Mouse (Mus musculus): ENCODE measurements around the gene Scarb1.

The Scarb1 gene

DNA sequence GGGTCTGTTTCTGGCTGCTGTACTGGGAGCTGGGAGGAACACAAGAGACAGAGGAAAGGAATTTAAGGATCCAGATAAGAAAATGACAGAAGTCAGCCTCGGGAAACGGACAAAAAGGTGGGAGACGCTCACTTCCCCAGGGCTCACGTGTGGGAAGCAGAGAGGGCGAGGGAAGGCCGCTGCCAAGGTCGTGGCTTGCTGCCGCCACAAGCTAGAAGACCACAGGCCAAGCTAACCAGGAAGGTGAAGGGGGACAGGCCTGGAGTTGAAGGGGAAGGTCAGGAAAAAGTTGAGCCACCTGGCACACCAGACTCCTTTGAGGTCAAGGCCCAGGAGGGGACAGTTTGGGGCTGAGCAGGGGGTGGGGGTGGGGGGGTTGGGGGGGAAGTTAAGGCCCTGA, 10.2 kb downstream of the Scarb1 start:
- DNase-seq: no peak

DNA sequence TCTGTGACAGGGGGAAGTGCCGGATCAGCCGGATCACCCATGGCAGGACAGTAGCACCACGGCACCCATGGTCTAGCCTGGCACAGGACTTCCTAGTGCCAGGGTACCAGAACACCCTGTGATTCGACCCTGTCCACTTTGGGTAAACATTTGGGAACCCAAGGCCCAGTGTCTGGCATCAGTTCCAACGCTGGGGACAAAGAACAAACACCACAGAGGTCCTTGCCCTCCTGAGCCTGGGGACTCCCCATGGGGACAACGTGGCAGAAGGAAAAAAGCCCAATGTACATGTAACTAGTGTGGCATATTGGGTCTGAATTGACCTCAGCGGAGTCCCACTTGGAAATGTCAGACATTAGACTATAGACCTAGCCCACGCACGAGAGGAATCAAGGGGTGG, 10.7 kb downstream of the Scarb1 start:
- DNase-seq: no peak

DNA sequence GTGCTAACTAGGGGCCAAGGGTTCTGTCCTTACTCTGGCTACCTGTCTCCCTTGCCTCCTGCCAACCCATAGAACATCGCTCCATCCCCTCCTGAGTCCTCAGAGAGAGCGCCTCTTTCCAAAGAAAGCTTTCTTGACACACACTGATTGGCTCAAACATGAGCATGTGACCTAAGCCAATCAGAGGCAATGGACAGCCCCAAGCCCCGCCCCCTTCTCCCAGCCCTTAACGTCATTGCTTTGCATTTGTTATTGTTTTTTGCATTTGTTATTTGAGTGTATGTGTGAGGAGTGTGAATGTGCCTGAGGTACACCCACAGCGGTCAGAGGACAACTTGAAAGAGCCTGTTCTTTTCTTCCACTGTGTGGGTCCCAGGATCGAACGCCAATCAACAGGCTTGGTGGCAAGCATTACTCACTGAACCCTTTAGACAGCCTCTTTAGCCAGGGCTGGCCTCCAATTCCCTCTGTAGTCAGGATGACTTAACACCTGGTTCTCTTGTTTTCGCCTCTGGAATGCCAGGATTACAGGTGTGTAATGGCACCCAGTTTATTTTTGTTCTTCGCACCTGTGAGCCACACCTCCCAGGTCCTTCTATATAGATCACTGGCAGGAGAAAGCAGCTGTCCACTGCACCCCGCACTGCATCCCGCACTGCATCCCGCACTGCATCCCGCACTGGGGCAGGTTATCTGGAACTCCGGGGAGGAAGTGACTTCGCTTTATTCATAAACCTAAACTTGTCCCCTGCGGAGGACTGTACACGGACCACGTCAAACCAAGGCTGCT, 13.1 kb downstream of the Scarb1 start:
- no peak for DNase-seq

DNA sequence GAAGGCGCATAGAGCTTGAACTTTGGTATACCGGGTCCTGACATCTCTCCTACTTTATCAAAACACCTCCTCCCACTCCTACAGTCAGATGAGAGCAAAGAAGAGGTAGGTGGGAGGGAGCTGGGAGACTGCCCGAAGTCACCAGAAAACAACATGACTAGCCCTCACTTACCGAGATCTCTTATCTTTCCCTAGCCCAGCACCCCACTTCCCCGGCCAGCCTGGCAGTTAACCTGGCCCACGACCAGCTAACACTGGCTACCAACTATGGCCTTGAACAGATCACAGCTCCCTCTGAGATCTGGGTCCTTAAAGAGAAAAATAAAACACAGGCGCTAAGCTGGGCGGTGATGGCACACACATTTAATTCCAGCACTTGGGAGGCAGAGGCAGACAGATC, 14.5 kb downstream of the Scarb1 start:
- DNase-seq: no peak

DNA sequence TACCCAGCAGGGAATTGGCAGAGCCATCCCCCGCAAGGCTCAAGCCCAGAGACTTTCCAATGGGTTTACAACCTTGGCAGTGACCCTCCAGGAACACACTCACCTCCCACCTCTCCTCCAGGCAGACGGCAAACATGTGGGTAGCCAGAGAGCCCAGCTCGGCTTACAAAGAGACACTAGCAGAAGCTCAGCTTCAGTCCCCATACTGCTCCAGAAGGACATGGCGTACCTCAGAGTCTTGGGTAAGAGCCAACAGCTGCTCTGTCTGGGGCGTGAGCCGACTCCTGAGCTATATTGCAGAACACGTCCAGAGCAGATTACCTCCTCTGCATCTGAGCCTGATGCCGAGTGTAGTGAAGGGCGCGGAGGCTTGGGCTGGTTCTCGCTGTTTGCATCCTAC, 15.0 kb downstream of the Scarb1 start:
- no peak for DNase-seq

DNA sequence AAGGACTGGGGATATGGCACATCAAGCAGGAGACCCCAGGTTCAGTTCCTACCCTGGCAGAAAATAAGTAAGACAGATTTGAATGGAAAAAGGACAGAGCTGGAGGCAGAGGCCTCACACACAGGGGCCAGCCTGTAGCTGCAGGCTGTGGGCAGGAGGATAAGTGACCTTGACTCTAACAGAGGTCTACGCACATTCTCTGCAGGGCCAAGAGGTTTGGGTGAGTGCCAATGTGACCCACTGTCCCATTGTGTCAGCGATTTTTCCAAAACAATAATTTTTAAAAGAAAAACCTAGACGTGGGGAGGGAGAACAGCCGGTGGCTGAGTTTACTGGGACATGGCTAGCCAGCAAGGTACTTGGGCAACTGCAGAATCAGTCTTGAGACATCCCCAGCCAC, 15.6 kb downstream of the Scarb1 start:
- no peak for DNase-seq

DNA sequence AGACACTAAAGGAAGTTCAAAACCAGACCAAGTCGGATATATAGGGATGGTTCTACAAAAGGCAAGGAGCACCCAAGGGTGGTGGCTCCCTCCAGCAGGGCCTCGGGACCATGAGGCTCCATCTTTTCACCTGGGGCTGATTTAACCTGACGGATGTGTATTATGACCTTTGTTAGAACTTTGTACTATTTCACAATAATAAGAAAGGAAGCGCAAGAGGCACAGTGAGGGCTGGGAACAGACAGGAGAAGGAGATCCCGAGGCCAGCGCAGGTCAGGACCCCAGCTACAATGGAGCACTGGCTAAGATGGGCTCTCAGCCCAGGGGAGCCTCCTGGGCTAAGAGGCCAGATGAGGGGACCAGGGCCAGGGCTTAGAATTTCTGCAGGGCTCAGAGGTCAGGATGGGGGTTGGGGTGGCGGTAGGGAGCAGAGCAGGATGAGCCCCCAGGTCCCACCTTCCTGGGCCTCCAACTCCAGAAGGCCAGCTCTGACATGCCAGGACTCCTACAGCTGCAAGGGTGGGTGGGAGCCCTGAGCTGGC, 16.9 kb downstream of the Scarb1 start:
- no peak for DNase-seq

DNA sequence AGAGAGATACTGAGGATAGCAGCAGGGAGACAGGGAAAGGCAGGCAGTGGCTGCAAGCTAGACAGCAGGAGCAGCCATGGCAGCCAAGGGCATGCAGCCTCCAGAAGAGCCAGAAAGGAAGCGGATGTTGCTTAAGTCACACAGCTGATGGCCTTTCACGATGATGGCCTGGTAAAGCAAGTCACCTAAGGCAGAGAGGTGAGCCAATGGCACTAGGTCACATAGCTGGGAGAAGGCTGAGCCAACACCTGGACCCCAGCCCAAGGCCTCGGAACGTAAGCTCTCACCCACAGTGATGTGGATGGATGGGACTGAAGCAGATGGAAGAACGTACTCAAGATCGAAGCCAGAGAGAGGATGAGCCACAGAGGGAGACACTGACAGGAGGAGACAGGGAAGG, 17.8 kb downstream of the Scarb1 start:
- no peak for DNase-seq

DNA sequence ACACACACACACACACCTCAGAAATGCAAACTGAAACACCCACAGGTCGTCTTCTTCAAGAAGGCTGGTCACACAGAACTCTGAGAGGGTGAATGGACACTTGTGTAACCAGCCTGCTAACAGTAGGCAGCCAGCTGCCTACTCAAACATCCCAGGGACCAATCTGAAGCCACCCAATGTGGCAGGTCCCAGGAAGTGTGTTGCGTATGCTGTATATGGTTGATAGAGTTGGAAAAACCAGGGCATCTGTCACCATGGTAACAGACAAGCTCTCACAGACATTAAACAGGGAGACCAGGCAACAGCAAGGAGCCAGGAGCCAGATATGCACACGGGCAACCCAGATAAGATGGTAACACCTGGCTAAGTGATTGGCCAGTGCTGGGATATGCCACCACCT, 19.1 kb downstream of the Scarb1 start:
- no peak for DNase-seq

DNA sequence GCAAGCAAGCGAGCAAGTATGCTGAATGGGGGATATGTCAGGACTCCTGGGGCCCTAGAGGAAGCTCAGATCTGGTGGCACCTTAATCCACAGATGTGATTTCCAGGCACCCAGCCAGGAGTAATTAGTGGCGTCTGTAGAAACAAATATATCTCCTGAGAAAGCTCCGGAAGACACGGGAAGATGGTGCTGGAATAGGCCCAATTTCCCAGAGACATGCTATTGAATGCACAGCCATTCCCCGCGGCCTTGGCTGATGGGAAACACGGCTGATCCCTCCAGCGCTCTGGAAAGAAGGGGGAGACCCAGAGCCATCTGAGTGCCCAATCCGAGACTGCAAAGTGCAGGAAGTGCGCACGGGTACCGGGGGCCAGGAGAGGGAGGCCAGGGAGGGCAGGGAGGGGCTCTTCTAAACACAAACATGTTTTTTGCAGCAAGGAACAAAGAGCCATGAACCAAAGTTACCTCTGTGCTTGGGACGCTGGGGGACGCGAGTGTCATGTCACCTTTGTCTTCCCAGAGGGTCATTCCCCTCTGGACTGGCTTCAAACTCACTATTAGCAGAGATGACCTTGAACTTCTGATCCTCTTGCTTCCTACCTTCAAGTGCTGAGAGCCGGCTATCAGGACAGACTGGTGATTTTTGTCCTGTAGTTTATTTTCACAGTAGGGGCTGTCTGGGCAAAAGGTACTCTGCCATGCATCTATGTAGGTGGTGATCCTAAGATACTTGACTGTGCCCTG, 21.7 kb downstream of the Scarb1 start:
- DNase-seq: no peak

DNA sequence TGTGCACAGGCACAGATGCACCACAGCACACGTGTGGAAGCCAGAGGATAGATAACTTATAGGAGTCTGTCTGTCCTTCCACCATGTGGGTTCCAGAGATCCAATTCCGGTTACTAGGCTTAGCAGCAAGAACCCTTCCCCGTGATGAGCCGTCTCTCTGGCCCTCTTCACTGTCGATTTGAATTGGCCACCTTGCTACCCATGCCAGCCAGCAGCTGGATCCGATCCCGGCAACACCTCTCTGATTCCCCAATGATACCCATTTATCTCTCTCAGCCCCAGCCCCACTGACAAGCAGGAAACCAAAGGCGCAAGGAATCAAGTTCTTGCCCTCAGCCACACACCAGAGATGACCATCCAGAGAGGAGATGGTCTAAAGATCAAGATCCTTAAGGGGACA, 22.9 kb downstream of the Scarb1 start:
- no peak for DNase-seq

DNA sequence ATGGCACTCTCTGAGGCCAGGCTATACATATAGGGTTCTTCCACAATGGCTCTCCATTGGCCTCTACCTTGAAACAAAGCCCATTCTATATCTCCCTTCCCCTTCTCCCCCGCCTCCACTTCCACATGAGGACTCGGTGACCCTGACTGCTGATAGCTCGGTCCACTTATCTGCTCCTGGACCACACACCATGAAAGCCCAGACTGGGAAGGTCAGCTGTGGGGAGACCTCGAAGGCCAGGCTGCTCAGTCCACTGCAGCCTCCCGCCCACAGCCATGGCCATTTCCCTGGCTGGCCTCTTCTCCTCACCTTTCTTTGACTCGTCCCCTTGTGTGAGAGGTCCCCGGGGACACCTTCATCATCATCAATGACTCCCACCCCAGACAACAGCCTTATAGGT, 23.6 kb downstream of the Scarb1 start:
- no peak for DNase-seq

DNA sequence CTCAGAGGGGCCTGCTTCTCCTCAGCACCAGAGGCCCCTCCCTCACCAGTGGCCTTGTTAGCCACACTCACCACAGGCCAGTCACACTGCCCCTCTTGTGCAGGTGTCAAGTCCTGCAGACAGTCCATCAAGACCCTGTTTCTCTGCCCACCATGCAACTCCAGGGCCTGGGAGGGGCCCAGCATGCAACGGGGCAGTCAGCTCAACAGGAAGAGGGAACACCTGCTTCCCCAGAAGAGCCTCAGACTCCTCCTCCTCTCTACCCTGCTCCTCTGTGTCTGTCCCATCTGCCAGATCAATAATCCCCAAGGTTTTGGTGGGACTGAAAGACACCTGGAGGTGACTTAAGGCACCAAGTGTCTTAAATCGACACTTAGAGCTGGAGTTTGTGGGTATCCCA, 24.1 kb downstream of the Scarb1 start:
- DNase-seq: no peak

DNA sequence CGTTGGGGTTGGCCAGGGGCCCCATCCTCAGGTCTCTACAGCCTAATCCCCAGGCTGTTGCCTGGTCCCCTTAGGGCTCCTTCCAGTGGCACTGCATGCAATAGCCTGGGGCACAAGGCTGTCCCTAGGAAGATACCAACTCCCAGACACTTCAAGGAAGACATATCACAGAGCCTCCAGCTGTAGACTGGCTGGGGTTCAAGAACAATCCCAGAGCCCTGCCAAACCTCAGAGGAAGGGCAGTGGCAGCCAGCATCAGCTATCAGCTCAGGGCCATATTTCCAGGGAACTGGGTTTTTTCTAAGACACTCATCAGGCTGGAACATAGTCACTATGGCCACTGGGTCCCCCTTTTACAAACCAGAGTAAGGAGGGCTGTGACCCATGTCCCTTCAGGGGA, 25.8 kb downstream of the Scarb1 start:
- DNase-seq: no peak

DNA sequence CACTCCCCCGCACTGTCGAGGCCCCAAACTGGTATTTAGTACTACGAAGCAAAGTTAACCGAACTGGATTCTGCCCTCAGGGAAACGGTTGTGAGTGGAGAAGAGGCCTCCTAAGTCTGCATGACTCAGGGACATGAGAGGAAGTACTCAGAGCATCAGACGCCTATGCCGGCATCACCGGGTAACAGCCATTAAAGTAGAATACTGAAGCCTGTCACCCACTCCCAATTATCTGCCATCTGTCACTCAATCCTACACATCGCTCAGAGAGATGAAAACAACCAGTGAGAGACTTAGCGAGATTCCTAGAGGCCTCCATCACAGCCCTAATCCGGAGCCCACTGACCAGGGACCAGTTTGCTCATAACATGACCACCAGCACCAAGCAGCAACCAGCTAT, 26.9 kb downstream of the Scarb1 start:
- no peak for DNase-seq

DNA sequence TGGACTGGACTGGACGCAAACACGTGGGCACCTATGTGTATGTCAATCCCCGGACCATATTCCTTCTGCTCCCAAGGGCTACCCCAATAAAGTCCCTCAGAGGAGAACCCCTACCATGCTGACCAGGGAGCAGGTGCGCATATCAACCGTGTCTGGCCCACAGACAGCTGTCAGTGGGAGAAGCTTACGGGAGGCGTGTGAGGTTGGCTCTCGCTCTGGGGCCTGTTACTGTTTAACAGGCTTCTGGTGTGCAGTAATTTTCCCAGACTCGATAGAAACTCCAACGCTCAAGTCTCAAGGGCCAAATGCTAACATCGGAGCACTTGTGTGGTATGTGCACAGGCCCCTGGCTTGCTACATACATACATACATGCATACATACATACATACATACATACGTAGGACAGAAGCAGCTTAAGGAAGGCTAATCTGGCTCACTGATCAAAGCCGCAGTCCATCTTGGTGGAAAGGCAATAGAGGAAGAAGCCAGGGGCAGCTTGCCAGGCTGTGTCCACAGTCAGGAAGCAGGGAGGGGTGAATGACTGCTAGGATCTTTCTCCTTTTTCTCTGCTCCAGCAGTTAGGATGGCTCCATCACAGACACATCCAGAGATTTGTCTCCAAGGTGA, 27.8 kb downstream of the Scarb1 start:
- no peak for DNase-seq

DNA sequence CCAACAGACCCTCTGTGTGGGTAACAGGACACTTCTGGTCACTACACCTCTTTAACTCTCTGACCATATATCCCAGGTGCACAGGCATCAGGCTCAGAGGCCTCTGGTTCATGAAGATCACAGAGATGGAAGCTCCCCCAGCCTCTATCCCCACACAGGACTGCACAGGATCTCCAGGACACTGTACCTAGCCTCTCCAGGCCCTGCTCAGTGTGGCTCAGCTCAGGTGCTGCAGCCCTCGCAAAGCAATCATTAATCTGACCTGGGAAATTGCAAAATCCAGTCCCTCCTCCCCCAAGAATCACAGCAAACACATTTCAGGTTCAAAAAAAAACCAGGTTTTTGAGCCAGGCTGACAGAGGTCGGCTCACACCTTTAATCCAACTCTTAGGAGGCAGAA, 29.9 kb downstream of the Scarb1 start:
- DNase-seq: no peak

DNA sequence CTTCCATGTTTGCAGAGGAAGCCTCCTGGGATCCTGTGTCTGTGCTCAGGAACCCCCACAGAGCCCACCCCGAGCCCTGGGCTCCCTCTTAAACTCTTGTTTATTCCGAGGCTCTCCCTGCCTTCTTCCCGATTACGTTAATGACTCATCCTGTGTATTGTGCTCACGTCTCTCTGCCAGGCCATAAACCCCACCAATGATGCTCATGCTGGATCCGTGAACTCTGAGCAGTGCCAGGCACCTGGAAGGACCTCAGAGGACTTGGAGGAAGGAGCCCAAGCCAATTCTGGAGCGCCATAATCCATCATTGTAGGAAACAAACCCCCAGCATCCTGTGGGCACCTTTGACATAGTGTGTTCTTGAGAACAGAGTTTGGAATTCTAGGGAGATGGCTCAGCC, 31.7 kb downstream of the Scarb1 start:
- no peak for DNase-seq

DNA sequence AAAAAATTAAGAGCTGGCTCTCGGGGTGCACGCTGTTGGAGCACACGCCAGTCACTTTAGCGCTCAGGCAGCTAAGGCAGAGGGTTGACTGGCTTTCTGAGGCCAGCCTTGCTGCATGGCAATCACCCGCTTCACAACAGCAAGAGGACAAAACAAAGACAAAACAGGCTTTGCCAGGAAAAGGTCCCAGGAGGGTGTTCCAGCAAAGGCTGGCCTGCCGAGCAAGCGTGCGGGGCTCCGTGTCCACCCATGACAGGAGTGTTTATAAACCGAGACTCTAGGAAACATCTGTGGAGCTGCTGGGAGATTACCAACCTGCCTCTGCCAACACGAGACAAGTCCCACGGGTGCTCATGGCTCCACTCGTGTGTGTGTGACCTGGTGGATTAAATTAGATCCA, 34.1 kb downstream of the Scarb1 start:
- no peak for DNase-seq

DNA sequence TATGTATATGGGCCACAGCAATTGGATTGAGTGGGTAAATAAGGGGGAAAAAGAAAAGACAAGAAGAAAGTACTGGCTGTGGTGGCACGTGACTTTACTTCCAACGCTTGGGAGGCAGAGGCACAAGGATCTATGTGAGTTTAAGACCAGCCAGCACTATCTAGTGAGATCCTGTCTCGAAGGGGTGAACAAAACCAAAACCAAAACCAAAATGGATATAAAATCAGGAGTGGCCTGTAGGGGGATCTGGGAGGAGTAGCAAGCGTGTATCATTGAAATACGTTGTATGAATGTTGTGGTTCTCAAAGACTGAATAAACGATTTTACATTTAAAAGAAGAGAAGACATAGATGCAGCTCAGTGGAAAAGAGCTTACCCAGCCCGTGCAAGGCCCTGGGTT, 34.5 kb downstream of the Scarb1 start:
- peak in 1 of 2 experiments; percentile 11 for DNase-seq

DNA sequence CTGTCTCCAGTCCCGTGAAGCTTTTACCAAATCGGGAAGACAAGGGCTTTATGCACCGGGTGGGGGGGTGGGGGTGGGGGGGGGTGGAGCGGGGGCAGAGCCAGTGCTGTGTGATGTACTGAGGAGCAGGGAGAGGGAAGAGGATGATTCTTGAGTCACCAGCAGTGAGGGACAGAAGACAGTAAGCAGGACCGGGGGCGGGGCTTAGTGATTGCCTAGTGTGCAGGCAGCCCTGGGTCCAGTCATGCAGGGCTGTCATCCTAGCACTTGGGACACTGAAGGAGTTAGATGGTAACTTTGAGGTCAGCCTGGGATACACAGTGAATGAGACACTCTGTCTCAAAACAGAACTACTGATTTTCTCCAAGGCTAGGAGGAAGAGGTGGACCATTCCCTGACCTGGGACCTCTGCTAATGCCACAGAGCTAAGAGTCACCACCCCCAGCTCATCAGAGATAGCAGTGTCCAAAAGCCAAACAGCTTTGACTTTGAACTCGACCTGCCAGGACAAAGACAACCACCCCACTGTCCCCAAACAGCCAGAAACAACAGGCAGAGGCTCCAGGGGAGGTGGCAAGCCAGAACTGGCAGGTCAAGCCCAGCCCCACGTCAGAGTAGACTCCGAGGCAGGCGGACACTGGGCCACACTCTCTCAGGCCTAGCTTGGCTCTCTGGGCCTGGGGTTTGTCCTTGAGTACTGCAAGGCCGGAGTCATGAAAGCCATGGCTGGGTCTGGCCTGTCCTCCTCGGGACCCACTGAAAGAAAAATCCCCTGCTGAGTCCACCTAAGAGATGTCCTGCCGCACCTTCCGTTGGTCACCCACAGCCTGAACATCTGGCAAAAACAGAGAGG, 35.4 kb downstream of the Scarb1 start:
- DNase-seq: no peak

DNA sequence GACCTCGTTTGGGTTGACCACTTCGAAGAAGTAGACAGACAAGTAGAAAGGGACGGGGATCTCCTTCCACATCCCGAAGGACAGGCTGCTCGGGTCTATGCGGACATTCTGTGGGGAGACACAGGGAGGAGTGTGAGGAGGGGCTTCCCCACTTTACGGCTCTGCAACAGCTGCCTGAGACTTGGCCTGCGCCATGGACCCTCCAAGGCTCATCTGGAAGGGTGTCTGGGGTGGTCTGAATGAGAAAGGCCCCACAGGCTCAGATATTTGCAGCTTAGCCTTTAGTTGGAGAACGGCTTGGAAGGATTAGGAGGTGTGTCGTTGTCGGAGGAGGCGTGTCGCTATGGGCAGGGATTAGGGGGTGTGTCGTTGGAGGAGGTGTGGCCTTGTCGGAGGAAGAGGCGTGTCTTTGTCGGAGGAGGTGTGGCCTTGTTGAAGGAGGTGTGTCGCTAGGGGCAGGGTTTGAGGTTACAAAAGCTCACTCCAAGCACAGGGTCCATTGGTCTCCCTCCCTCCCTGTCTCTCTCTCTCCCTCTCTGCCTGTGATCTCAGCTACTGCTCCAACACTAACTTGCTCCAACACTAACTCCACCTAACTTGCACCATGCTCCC, 36.5 kb downstream of the Scarb1 start:
- no peak for DNase-seq

DNA sequence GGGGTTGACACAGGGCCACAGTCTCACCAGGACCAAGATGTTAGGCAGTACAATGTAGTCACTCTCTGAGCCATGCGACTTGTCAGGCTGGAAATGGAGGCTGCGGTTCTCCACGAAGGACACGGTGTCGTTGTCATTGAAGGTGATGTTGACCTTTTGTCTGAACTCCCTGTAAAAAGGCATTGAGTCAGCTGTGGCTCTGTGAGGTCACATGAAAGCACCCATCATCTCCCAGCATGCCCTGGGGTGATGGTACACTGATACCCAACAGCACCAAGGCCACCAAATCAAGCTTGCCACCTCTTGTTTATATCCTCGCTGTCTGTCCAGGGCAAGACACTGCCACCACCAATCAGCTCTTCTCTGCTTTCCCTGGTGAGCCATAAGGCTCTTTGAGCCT, 37.8 kb downstream of the Scarb1 start:
- DNase-seq: no peak
